Mouse (Mus musculus): ENCODE measurements around the gene Neurog1. TPM values are rescaled to one million over a fixed set of nuclear protein-coding genes. Genes with fewer than 3 reads are reported as not detected.

The Neurog1 gene
- polyA plus RNA-seq, 1 experiment from 2014 or later: not detected

GRCm38 (mm10) chr13:56256716-56257299, 4.8 kb upstream of the Neurog1 start:
- WGBS: 9% methylated on average over 14 of the region's 14 CpGs
- peaks cover 100% of the 10 kb centered on the region for H3K27me3 ChIP-seq

GRCm38 (mm10) chr13:56253379-56253778, 1.4 kb upstream of the Neurog1 start:
- Histone ChIP-seq H3K4me2 (replicated peaks) (no peak overlapping the region), H3K27me3 (peaks cover 100% of the 10 kb centered on the region), H3K4me1 (peaks cover 19% of the 10 kb centered on the region), H3K4me3 (no peak overlapping the region), H3K27ac (no peak overlapping the region), H3K9me3 (no peaks in the 10 kb centered on the region), H3K9ac (no peak overlapping the region), H3K36me3 (no peaks in the 10 kb centered on the region)
- ATAC-seq (ENCODE audit: low FRiP score, low read depth): no peak
- 18% methylated on average over 3 of the region's 3 CpGs for WGBS

More at GRCm38 (mm10) chr13:56256716-56257299, 4.8 kb upstream of the Neurog1 start:
- no peak for ATAC-seq (ENCODE audit: low FRiP score, low read depth)
- H3K27ac ChIP-seq: no peak overlapping the region
- no peak overlapping the region for H3K4me2 ChIP-seq (replicated peaks)
- H3K4me3 ChIP-seq: no peak overlapping the region
- H3K9ac ChIP-seq: no peak overlapping the region
- peaks cover 23% of the 10 kb centered on the region for H3K4me1 ChIP-seq
- H3K9me3 ChIP-seq: no peaks in the 10 kb centered on the region
- no peaks in the 10 kb centered on the region for H3K36me3 ChIP-seq

GRCm38 (mm10) chr13:56252783-56253182, 820 bp upstream of the Neurog1 start:
- no peak overlapping the region for H3K27ac ChIP-seq
- no peaks in the 10 kb centered on the region for H3K36me3 ChIP-seq
- peak overlapping the region; percentile 43 for H3K4me3 ChIP-seq
- peak overlapping the region; percentile 72 for H3K4me2 ChIP-seq (replicated peaks)
- WGBS: 9% methylated on average over 8 of the region's 8 CpGs
- peaks cover 17% of the 10 kb centered on the region for H3K4me1 ChIP-seq
- no peak overlapping the region for H3K9ac ChIP-seq
- no peaks in the 10 kb centered on the region for H3K9me3 ChIP-seq
- H3K27me3 ChIP-seq: peaks cover 100% of the 10 kb centered on the region
- no peak for ATAC-seq (ENCODE audit: low FRiP score, low read depth)

- no peaks in the 10 kb centered on the region for H3K9me3 ChIP-seq
- WGBS: under 1% methylated on average over 59 of the region's 59 CpGs
- no peak overlapping the region for H3K9ac ChIP-seq
- H3K4me3 ChIP-seq: peak overlapping the region; percentile 43
- no peak for ATAC-seq (ENCODE audit: low FRiP score, low read depth)
- peaks cover 100% of the 10 kb centered on the region for H3K27me3 ChIP-seq
- no peaks in the 10 kb centered on the region for H3K36me3 ChIP-seq
- peak overlapping the region; percentile 72 for H3K4me2 ChIP-seq (replicated peaks)
- no peak overlapping the region for H3K27ac ChIP-seq
- peaks cover 17% of the 10 kb centered on the region for H3K4me1 ChIP-seq
Observed at GRCm38 (mm10) chr13:56251176-56251923, 613 bp downstream of the Neurog1 start.

- Histone ChIP-seq H3K9ac (no peak overlapping the region), H3K27ac (no peak overlapping the region), H3K4me2 (replicated peaks) (no peak overlapping the region), H3K4me3 (no peak overlapping the region), H3K4me1 (peaks cover 17% of the 10 kb centered on the region), H3K36me3 (no peaks in the 10 kb centered on the region), H3K27me3 (peaks cover 100% of the 10 kb centered on the region), H3K9me3 (no peaks in the 10 kb centered on the region)
- 2% methylated on average over 14 of the region's 14 CpGs for WGBS
- no peak for ATAC-seq (ENCODE audit: low FRiP score, low read depth)
Observed at GRCm38 (mm10) chr13:56250551-56251161, 1.3 kb downstream of the Neurog1 start.

- ATAC-seq (ENCODE audit: low FRiP score, low read depth): no peak
- H3K9ac ChIP-seq: no peak overlapping the region
- H3K4me3 ChIP-seq: no peak overlapping the region
- H3K9me3 ChIP-seq: no peaks in the 10 kb centered on the region
- H3K27ac ChIP-seq: no peak overlapping the region
- H3K4me1 ChIP-seq: peaks cover 17% of the 10 kb centered on the region
- no peaks in the 10 kb centered on the region for H3K36me3 ChIP-seq
- no peak overlapping the region for H3K4me2 ChIP-seq (replicated peaks)
- peaks cover 92% of the 10 kb centered on the region for H3K27me3 ChIP-seq
- 2% methylated on average over 13 of the region's 13 CpGs for WGBS
Observed at GRCm38 (mm10) chr13:56249593-56250341, 2.2 kb downstream of the Neurog1 start.

- Histone ChIP-seq H3K9ac (no peak overlapping the region), H3K4me1 (0 out of 2 replicates have a peak, but pooled peaks cover 3% of the 10 kb centered on the region), H3K9me3 (no peaks in the 10 kb centered on the region), H3K4me3 (no peak overlapping the region), H3K27me3 (peaks cover 30% of the 10 kb centered on the region), H3K27ac (no peak overlapping the region), H3K36me3 (no peaks in the 10 kb centered on the region), H3K4me2 (replicated peaks) (no peak overlapping the region)
- ATAC-seq (ENCODE audit: low FRiP score, low read depth): no peak
- 78% methylated on average over 5 of the region's 5 CpGs for WGBS
Observed at GRCm38 (mm10) chr13:56243104-56243503, 8.9 kb downstream of the Neurog1 start.

GRCm38 (mm10) chr13:56240012-56240770, 11.8 kb downstream of the Neurog1 start:
- H3K9me3 ChIP-seq: no peaks in the 10 kb centered on the region
- H3K9ac ChIP-seq: no peak overlapping the region
- 0 out of 2 replicates have a peak, but pooled peaks cover 7% of the 10 kb centered on the region for H3K4me1 ChIP-seq
- H3K4me2 ChIP-seq (replicated peaks): no peak overlapping the region
- no peak for ATAC-seq (ENCODE audit: low FRiP score, low read depth)
- WGBS: 56% methylated on average over 16 of the region's 16 CpGs
- no peak overlapping the region for H3K4me3 ChIP-seq
- no peak overlapping the region for H3K27ac ChIP-seq
- H3K27me3 ChIP-seq: peaks cover 24% of the 10 kb centered on the region
- no peaks in the 10 kb centered on the region for H3K36me3 ChIP-seq

GRCm38 (mm10) chr13:56237905-56238304, 14.1 kb downstream of the Neurog1 start:
- Histone ChIP-seq H3K27me3 (peaks cover 37% of the 10 kb centered on the region), H3K4me2 (replicated peaks) (no peak overlapping the region), H3K4me1 (0 out of 2 replicates have a peak, but pooled peaks cover 7% of the 10 kb centered on the region), H3K27ac (no peak overlapping the region), H3K4me3 (no peak overlapping the region), H3K9me3 (no peaks in the 10 kb centered on the region), H3K9ac (no peak overlapping the region), H3K36me3 (no peaks in the 10 kb centered on the region)
- WGBS: 78% methylated on average over 10 of the region's 10 CpGs
- no peak for ATAC-seq (ENCODE audit: low FRiP score, low read depth)

GRCm38 (mm10) chr13:56236194-56236593, 15.8 kb downstream of the Neurog1 start:
- H3K4me3 ChIP-seq: no peak overlapping the region
- WGBS: 21% methylated on average over 7 of the region's 7 CpGs
- H3K4me2 ChIP-seq (replicated peaks): no peak overlapping the region
- H3K4me1 ChIP-seq: 0 out of 2 replicates have a peak, but pooled peaks cover 7% of the 10 kb centered on the region
- no peaks in the 10 kb centered on the region for H3K9me3 ChIP-seq
- ATAC-seq (ENCODE audit: low FRiP score, low read depth): no peak
- H3K9ac ChIP-seq: no peak overlapping the region
- no peaks in the 10 kb centered on the region for H3K36me3 ChIP-seq
- no peak overlapping the region for H3K27ac ChIP-seq
- H3K27me3 ChIP-seq: peaks cover 53% of the 10 kb centered on the region

GRCm38 (mm10) chr13:56228790-56229189, 23.2 kb downstream of the Neurog1 start:
- Histone ChIP-seq H3K9ac (no peak overlapping the region), H3K36me3 (no peaks in the 10 kb centered on the region), H3K27ac (no peak overlapping the region), H3K4me1 (peaks cover 16% of the 10 kb centered on the region), H3K9me3 (no peaks in the 10 kb centered on the region), H3K27me3 (peaks cover 90% of the 10 kb centered on the region), H3K4me3 (no peak overlapping the region), H3K4me2 (replicated peaks) (no peak overlapping the region)
- no peak for ATAC-seq (ENCODE audit: low FRiP score, low read depth)
- 5% methylated on average over 7 of the region's 7 CpGs for WGBS
